Mouse (Mus musculus) limb, embryonic 13.5 days (tissue): ENCODE measurements around the gene Fads6. TPM values are rescaled to one million over a fixed set of nuclear protein-coding genes. Genes with fewer than 3 reads are reported as not detected.

Experiments used
- ATAC-seq: fragments of 200-750 bp; cut with Nextera tagmentation; 2 replicates; pipeline ENCODE4 v1.8.0; 2017; ENCODE audit warnings: low read depth, moderate number of reproducible peaks, moderate TSS enrichment; ENCODE audit not compliant: low FRiP score
- H3K27ac ChIP-seq: fragments of 300-500 bp; sonication (generic); 2 replicates; pipeline ENCODE4 v1.5.1; 2015; ENCODE audit warnings: inconsistent platforms, mild to moderate bottlenecking, moderate library complexity
- H3K27me3 ChIP-seq: fragments of 300-500 bp; sonication (generic); 2 replicates; pipeline ENCODE4 v1.6.1; 2015; ENCODE audit warnings: mild to moderate bottlenecking, inconsistent platforms
- H3K36me3 ChIP-seq: fragments of 300-500 bp; sonication (generic); 2 replicates; pipeline ENCODE4 v1.6.1; 2015; ENCODE audit warnings: inconsistent platforms, mild to moderate bottlenecking, moderate library complexity
- H3K4me1 ChIP-seq: fragments of 300-500 bp; sonication (generic); 2 replicates; pipeline ENCODE4 v1.6.1; 2015; ENCODE audit warnings: inconsistent platforms
- H3K4me2 ChIP-seq: fragments of 300-500 bp; sonication (generic); replicated peaks from 2 replicates; pipeline ENCODE4 v1.6.1; 2015; ENCODE audit warnings: inconsistent platforms, mild to moderate bottlenecking, moderate library complexity
- H3K4me3 ChIP-seq: fragments of 300-500 bp; sonication (generic); 2 replicates; pipeline ENCODE4 v1.5.1; 2015; ENCODE audit warnings: moderate library complexity, mild to moderate bottlenecking, inconsistent platforms
- H3K9ac ChIP-seq: fragments of 300-500 bp; sonication (generic); 2 replicates; pipeline ENCODE4 v1.6.1; 2015; ENCODE audit warnings: mild to moderate bottlenecking, inconsistent platforms
- H3K9me3 ChIP-seq: fragments of 300-500 bp; sonication (generic); 2 replicates; pipeline ENCODE4 v1.6.1; 2016; ENCODE audit warnings: inconsistent platforms
- WGBS: fragments of 180-500 bp; shearing (Covaris S2); methylation state at CpG from one replicate; pipeline ENCODE4 v1.1.7; 2015; 5-methylcytosine and 5-hydroxymethylcytosine counted together
- polyA plus RNA-seq: library from polyadenylated mRNA; unstranded; fragments of >200 nt; fragmentation: Nextera tagmentation; extraction: Ambion mirVana; gene quantifications from 2 replicates; pipeline ENCODE4 v1.2.1, GENCODE M21; 2015

The Fads6 gene
- polyA plus RNA-seq, 1 experiment from 2014 or later, result 0.15 TPM

DNA sequence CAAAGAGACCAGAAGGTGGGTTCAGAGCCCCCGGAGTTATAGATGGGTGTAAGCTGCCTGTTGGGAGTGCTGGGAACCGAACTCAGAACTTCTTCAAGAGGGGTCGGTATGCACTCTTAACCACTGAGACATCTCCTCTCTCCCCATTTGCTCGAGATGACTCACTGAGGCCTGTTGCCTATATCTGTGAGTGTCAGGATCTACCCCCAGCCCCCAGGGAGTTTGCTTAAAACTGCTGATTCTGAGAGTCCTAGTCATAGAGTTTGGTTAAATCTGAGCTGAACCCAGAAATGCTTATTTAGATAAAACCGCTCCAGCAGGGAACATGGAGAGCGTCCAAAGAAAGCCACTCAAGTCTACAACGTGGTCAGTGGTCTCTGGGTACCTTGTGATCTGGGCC is 23.3 kb downstream of the Fads6 start:
- no peak overlapping the region for H3K4me3 ChIP-seq
- peaks cover 14% of the 10 kb centered on the region for H3K27me3 ChIP-seq
- H3K4me2 ChIP-seq, result no peak overlapping the region
- H3K36me3 ChIP-seq, result peaks cover 16% of the 10 kb centered on the region
- no peaks in the 10 kb centered on the region for H3K9me3 ChIP-seq
- no peak for ATAC-seq
- WGBS, result 82% methylated on average over 7 of the region's 7 CpGs
- H3K27ac ChIP-seq, result no peak overlapping the region
- H3K9ac ChIP-seq, result peak overlapping the region; percentile 27; the same call in 1 of the 2 replicates
- H3K4me1 ChIP-seq, result peaks cover 19% of the 10 kb centered on the region

- Histone ChIP-seq H3K36me3 (peaks cover 21% of the 10 kb centered on the region), H3K9me3 (no peaks in the 10 kb centered on the region), H3K4me2 (no peak overlapping the region), H3K9ac (peak overlapping the region; percentile 27; the same call in 1 of the 2 replicates), H3K27me3 (peaks cover 19% of the 10 kb centered on the region), H3K4me3 (no peak overlapping the region), H3K27ac (no peak overlapping the region), H3K4me1 (peaks cover 19% of the 10 kb centered on the region)
- no peak for ATAC-seq
- WGBS, result 59% methylated on average over 7 of the region's 7 CpGs
These were observed 23.7 kb downstream of the Fads6 start for GRCm38 (mm10) chr11:115273735-115274134.

DNA sequence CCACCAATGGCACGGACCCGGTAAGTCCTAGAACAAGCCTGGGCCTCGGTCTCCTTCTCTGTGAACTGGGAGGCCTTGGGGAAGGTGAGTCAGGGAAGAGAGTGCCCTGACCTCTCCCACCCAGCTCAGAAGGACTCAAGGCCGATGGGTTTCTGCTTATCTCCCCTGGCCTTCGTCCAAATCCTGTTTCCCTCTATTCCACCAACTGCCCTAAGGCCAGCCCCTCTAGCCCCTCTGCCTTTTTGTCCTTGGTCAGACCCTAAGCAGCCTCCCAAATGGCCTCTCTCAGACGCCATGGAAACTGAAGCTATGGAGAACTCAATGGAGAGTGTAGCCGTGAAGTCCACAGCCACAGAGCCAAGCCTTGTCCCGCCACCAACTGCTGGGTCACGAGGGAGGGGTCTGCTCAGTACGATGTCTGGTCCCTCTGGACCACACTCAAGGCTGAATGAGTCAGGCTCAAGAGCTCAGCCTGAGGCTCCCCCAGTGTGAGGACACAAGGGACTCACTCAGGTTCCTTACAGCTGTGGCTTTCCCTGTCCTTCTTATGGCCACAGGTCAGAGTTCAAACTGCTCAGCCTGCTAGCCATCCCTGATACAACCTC is 24.5 kb downstream of the Fads6 start:
- WGBS, result 78% methylated on average over 10 of the region's 10 CpGs
- no peak overlapping the region; the same call in 1 of the 2 replicates for H3K9ac ChIP-seq
- no peak for ATAC-seq

GRCm38 (mm10) chr11:115271481-115271880 is 26.0 kb downstream of the Fads6 start:
- Histone ChIP-seq H3K9ac (no peak overlapping the region), H3K36me3 (peaks cover 27% of the 10 kb centered on the region), H3K4me3 (no peak overlapping the region), H3K27me3 (peaks cover 41% of the 10 kb centered on the region), H3K4me1 (peaks cover 20% of the 10 kb centered on the region), H3K27ac (no peak overlapping the region), H3K4me2 (no peak overlapping the region), H3K9me3 (no peaks in the 10 kb centered on the region)
- ATAC-seq, result no peak
- 59% methylated on average over 10 of the region's 10 CpGs for WGBS

More for the DNA sequence above, 24.5 kb downstream of the Fads6 start:
- Histone ChIP-seq H3K4me1 (peaks cover 16% of the 10 kb centered on the region), H3K9me3 (no peaks in the 10 kb centered on the region), H3K4me2 (no peak overlapping the region), H3K36me3 (peaks cover 27% of the 10 kb centered on the region), H3K4me3 (no peak overlapping the region), H3K27ac (no peak overlapping the region), H3K27me3 (peaks cover 26% of the 10 kb centered on the region)

DNA sequence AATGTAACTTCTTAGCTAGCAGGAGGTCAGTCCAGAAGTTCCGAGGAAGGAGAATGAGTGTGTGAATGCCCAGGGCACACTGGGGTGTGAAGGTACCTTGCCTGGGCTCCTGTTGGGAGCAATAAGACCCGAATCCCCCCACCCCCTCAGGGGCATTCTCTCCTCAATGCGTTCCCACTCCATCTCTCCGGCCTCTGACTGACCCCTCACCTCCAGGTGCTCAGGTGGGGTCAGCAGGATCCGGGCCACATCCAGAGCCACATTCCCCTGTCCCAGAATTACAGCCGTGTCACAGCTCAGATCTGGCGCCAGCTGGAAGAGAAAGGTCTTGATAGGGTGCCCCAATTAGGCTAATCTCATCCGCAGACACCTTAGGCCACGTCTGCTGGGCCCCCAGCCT is 26.4 kb downstream of the Fads6 start:
- ATAC-seq, result no peak
- H3K36me3 ChIP-seq, result peaks cover 27% of the 10 kb centered on the region
- 78% methylated on average over 9 of the region's 9 CpGs for WGBS
- peaks cover 46% of the 10 kb centered on the region for H3K27me3 ChIP-seq
- no peak overlapping the region for H3K4me2 ChIP-seq
- H3K4me3 ChIP-seq, result no peak overlapping the region
- no peak overlapping the region for H3K9ac ChIP-seq
- H3K27ac ChIP-seq, result no peak overlapping the region
- peaks cover 21% of the 10 kb centered on the region for H3K4me1 ChIP-seq
- no peaks in the 10 kb centered on the region for H3K9me3 ChIP-seq

DNA sequence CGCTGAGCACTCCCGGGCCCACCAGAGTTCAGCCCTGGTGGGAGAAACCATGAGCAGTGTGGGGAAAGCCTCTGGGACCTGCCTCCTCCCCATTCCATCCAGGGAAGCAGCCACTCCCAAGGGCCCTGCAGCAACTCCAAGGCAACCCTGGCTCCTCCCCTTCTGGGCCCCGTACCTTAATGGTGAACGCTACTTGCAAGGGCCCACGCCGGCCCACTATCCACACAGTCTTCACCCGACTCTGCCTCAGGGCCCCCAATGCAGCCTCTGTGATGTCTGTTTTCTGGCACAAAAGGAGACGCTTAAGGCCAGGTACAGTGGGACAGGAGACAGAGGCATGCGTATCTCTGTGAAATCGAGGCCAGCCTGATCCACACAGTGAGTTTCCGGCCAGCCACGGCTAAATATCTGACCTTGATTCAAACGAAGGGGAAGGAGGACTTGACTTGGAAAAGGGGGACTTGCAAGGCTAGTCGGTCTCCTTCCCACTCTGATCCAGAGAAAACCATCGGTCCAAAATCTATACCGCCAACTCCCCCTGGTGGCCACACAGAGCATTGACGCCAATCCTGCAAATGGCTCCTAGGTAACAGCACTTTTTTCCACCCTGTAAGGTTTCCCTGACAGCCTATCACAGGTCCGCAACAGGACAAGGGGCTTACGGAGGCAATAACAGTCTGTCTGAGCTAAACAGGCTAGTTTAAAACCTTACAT is 27.2 kb downstream of the Fads6 start:
- ATAC-seq, result no peak
- peaks cover 53% of the 10 kb centered on the region for H3K27me3 ChIP-seq
- WGBS, result 30% methylated on average over 19 of the region's 19 CpGs

DNA sequence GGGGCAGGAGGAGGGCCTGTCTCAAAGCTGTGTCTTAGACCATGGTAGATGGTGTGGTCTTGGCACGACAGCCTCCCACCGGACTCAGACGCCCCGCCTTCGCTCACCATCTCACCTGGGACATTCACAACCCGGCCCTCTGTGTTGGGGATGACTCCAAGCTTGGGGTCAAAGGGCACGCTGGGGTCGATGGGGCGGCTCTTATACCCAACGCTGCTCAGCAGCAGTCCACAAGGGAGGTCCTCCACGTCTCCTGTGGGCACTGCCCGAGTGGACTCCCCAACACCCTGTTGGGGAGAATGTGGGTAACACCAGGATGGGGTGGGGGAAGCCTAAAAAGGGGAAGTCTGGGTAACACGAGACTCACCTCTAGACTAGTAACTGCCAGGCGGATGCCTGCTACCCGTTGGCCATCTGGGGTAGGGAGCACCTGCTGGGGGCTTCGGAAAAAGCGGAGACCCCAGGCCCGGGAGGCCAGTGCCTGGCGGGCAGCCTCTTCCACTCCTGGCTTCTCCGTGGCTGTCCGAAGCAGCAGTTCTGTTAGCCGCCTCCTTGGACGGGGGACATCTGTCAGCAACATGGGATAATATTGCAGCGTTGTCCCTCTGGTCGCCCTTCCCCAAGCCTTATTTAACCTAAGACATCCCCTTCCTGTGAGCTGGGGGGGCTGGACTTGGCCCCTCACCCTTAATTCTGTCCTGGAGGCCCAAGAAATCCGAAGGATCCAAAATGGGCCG is 28.0 kb downstream of the Fads6 start:
- Histone ChIP-seq H3K4me1 (peaks cover 22% of the 10 kb centered on the region), H3K4me3 (no peak overlapping the region), H3K4me2 (no peak overlapping the region), H3K36me3 (peaks cover 27% of the 10 kb centered on the region), H3K27me3 (peaks cover 61% of the 10 kb centered on the region), H3K9me3 (no peaks in the 10 kb centered on the region), H3K27ac (no peak overlapping the region), H3K9ac (no peak overlapping the region)
- 90% methylated on average over 27 of the region's 27 CpGs for WGBS
- ATAC-seq, result no peak

More for the DNA sequence above, 27.2 kb downstream of the Fads6 start:
- no peak overlapping the region for H3K27ac ChIP-seq
- no peak overlapping the region for H3K4me2 ChIP-seq
- H3K4me3 ChIP-seq, result no peak overlapping the region
- no peaks in the 10 kb centered on the region for H3K9me3 ChIP-seq
- H3K9ac ChIP-seq, result no peak overlapping the region
- H3K36me3 ChIP-seq, result peaks cover 27% of the 10 kb centered on the region
- H3K4me1 ChIP-seq, result peaks cover 19% of the 10 kb centered on the region

DNA sequence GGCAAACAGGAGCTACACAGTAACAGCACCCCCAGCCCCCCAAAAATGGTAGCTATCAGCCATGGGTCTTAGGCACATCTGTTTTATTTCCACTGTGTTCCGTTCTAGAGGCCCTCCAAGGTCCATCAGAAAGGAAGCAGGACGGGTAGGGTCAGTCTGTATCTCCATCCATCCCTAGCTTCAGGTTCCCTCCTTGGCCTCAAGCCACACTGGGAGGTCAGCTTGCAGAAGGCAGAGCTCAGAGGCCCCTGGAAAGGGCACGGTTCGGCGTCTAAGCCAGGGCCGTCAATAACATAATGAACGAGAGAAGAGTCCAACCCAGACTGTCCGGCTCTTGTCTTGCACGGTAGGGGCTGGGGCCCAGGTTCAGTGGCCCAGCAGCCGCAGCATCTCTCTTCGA is 29.5 kb downstream of the Fads6 start:
- peaks cover 22% of the 10 kb centered on the region for H3K4me1 ChIP-seq
- no peak overlapping the region for H3K9ac ChIP-seq
- H3K27me3 ChIP-seq, result peaks cover 77% of the 10 kb centered on the region
- WGBS, result 74% methylated on average over 11 of the region's 11 CpGs
- H3K4me2 ChIP-seq, result no peak overlapping the region
- no peak overlapping the region for H3K27ac ChIP-seq
- no peaks in the 10 kb centered on the region for H3K9me3 ChIP-seq
- ATAC-seq, result no peak
- H3K4me3 ChIP-seq, result no peak overlapping the region
- peaks cover 27% of the 10 kb centered on the region for H3K36me3 ChIP-seq

- Histone ChIP-seq H3K27ac (no peak within 1 kb of the TSS), H3K36me3 (peaks cover 27% of the 10 kb centered on the region), H3K4me1 (peaks cover 22% of the 10 kb centered on the region), H3K9ac (peak within 1 kb of the TSS; percentile 59), H3K27me3 (peaks cover 84% of the 10 kb centered on the region), H3K9me3 (no peaks in the 10 kb centered on the region), H3K4me2 (peak within 1 kb of the TSS; percentile 77), H3K4me3 (peak within 1 kb of the TSS; percentile 47)
- ATAC-seq, result no peak
- 7% methylated on average over 31 of the region's 50 CpGs for WGBS
These were observed 30.2 kb downstream of the Fads6 start, which contains the start of gene Grin2c for GRCm38 (mm10) chr11:115267061-115267883. Gene Grin2c (minus strand): TSS chr11:115267243.

- H3K9ac ChIP-seq, result peak overlapping the region; percentile 59
- H3K4me1 ChIP-seq, result peaks cover 22% of the 10 kb centered on the region
- peaks cover 20% of the 10 kb centered on the region for H3K36me3 ChIP-seq
- ATAC-seq, result no peak
- no peak overlapping the region for H3K27ac ChIP-seq
- H3K9me3 ChIP-seq, result no peaks in the 10 kb centered on the region
- peak overlapping the region; percentile 47 for H3K4me3 ChIP-seq
- 1% methylated on average over 22 of the region's 22 CpGs for WGBS
- peak overlapping the region; percentile 77 for H3K4me2 ChIP-seq
- peaks cover 92% of the 10 kb centered on the region for H3K27me3 ChIP-seq
These were observed 31.1 kb downstream of the Fads6 start for GRCm38 (mm10) chr11:115266400-115266778.

- Histone ChIP-seq H3K27me3 (peaks cover 93% of the 10 kb centered on the region), H3K27ac (no peak overlapping the region), H3K4me2 (peak overlapping the region; percentile 77; the same call in 1 of the 2 replicates), H3K4me1 (peaks cover 22% of the 10 kb centered on the region), H3K36me3 (peaks cover 16% of the 10 kb centered on the region), H3K9ac (peak overlapping the region; percentile 59; the same call in 1 of the 2 replicates), H3K4me3 (no peak overlapping the region; the same call in 1 of the 2 replicates), H3K9me3 (no peaks in the 10 kb centered on the region)
- 2% methylated on average over 20 of the region's 20 CpGs for WGBS
- no peak for ATAC-seq
These were observed 31.6 kb downstream of the Fads6 start for GRCm38 (mm10) chr11:115265771-115266399.
